Mouse (Mus musculus): Measurements from ENCODE around the gene Myb.

GRCm38 (mm10) chr10:21160537-21161358 is at the start of gene Myb:
- TF ChIP-seq MAFK (IDR thresholded peaks at IDR 0.05; ENCODE audit: insufficient read depth, low read depth, low read length) (no peak), CHD2 (IDR thresholded peaks at IDR 0.05; ENCODE audit: low read depth, low read length) (no peak), HCFC1 (IDR thresholded peaks at IDR 0.05; ENCODE audit: borderline replicate concordance, insufficient read depth, low read length) (no peak), ZNF384 (IDR thresholded peaks at IDR 0.05; ENCODE audit: low read depth, low read length) (no peak), ZC3H11A (IDR thresholded peaks at IDR 0.05; ENCODE audit: borderline replicate concordance, low read depth, low read length) (no peak)
